9 mouse cellular contexts compared by ENCODE assay signal in genomic region chr15:98692171-98692715, GRCm38 (mm10). TPM values are rescaled to one million over a fixed set of nuclear protein-coding genes. Genes with fewer than 3 reads are reported as not detected.
A peak's percentile ranks its signal among the peaks of the same experiment; 100 is the strongest.
DNase-seq lines count a peak whose midpoint lies in the region; ATAC-seq and TF ChIP-seq lines count a peak whose summit lies in the region.
"Had no signal": no experiment of that assay in that cellular context is flagged by ENCODE, and none has a peak within 500 bp of the region (broad histone marks: within the 10 kb centered on the region; RNA-seq: fewer than 3 reads in every experiment).

No protein-coding gene starts in this region.

- TF ChIP-seq POLR2A in cortical plate, adult 2 months (IDR thresholded peaks at IDR 0.05; ENCODE audit: extremely low read depth, insufficient read depth, low read length): no peak
- TF ChIP-seq POLR2A in lung, adult 2 months (IDR thresholded peaks at IDR 0.05; ENCODE audit: borderline replicate concordance, extremely low read depth, low read depth, low read length): no peak

- peaks cover 4% of the 10 kb centered on the region for H3K4me1 ChIP-seq in cortical plate, adult 2 months (ENCODE audit: control insufficient read depth, insufficient read depth, low read length)
- peaks cover 28% of the 10 kb centered on the region for H3K4me1 ChIP-seq in heart, embryonic 15.5 days (replicated peaks)
- H3K4me1 ChIP-seq in lung, adult 2 months (ENCODE audit: control insufficient read depth, insufficient read depth, low read length): peaks cover 4% of the 10 kb centered on the region; the same call in 1 of the 2 replicates

- no peaks in the 10 kb centered on the region for H3K27me3 ChIP-seq in heart, embryonic 15.5 days

- H3K9me3 ChIP-seq in heart, embryonic 15.5 days (replicated peaks): no peaks in the 10 kb centered on the region
- H3K9me3 ChIP-seq: liver, embryonic 13.5 days had no signal

- peak; percentile 77 for ATAC-seq in heart, embryonic 15.5 days (replicated peaks; ENCODE audit: insufficient number of reproducible peaks, insufficient read depth, low FRiP score, low read depth)

- peak overlapping the region; percentile 32 for H3K4me2 ChIP-seq in heart, embryonic 15.5 days
- H3K4me2 ChIP-seq: liver, embryonic 13.5 days had no signal

- DNase-seq in 3T3-L1 (ENCODE audit: low read depth, low spot score): peak; percentile 92
- peak; percentile 31 for DNase-seq in lung, adult 2 months
- no peak for DNase-seq in cerebellum, postnatal 25 days
- no peak for DNase-seq in thymus, postnatal 25 days
- no peak for DNase-seq in spleen, postnatal 36 days (ENCODE audit: low spot score in 2 of 2)
- DNase-seq in layer of hippocampus, adult 18-20 months (ENCODE audit: low spot score in 2 of 2): no peak
- DNase-seq: liver, embryonic 13.5 days had no signal

- H3K36me3 ChIP-seq in heart, embryonic 15.5 days: no peaks in the 10 kb centered on the region
- H3K36me3 ChIP-seq: liver, embryonic 13.5 days had no signal

- no peak for TF ChIP-seq CTCF in cortical plate, adult 2 months (IDR thresholded peaks at IDR 0.05; ENCODE audit: extremely low read depth, insufficient read depth, low read length)
- TF ChIP-seq CTCF in lung, adult 2 months (IDR thresholded peaks at IDR 0.05; ENCODE audit: insufficient read depth, low read length): no peak

- H3K4me3 ChIP-seq in cortical plate, adult 2 months (ENCODE audit: insufficient read depth, low read length): no peak overlapping the region
- H3K4me3 ChIP-seq in heart, embryonic 15.5 days: no peak overlapping the region
- H3K4me3 ChIP-seq in lung, adult 2 months (replicated peaks; ENCODE audit: extremely low read depth, low read depth, low read length): no peak overlapping the region
- H3K4me3 ChIP-seq: liver, embryonic 13.5 days had no signal

- H3K27ac ChIP-seq in cortical plate, adult 2 months (ENCODE audit: insufficient read depth, low read length): peak overlapping the region; percentile 39; the same call in 1 of the 2 replicates
- peak overlapping the region; percentile 83 for H3K27ac ChIP-seq in heart, embryonic 15.5 days
- H3K27ac ChIP-seq: liver, embryonic 13.5 days had no signal

- no peak overlapping the region for H3K9ac ChIP-seq in heart, embryonic 15.5 days
- H3K9ac ChIP-seq: liver, embryonic 13.5 days had no signal

- whole genome bisulfite sequencing in heart, embryonic 15.5 days: 10% methylated on average over 11 of the region's 11 CpGs
- WGBS in lung, adult 2 months: 11% methylated on average over 11 of the region's 11 CpGs

RNA-seq across cellular contexts. Expression of gene Rnd1, which starts 15.0 kb away (rescaled TPM):
- polyA plus RNA-seq in cortical plate, adult 2 months (2012; rRNA removed): 34.5 and 37.4 TPM in 2 replicates
- polyA plus RNA-seq in heart, embryonic 15.5 days (2015; fragmentation: Nextera tagmentation; extraction: Ambion mirVana): 1.1 and 1.2 TPM in 2 replicates
- polyA plus RNA-seq in lung, adult 2 months (2012; rRNA removed): 19.6 and 23.6 TPM in 2 replicates
- 1 to 10 TPM; 6.3 to 8.0 TPM for total RNA-seq in layer of hippocampus, adult 18-20 months (2021)

RNA-seq across cellular contexts. Expression of gene Ccdc65, which starts 15.8 kb away (rescaled TPM):
- 9.3 and 10.6 TPM in 2 replicates for polyA plus RNA-seq in cortical plate, adult 2 months (2012; rRNA removed)
- 0.87 and 1.0 TPM in 2 replicates for polyA plus RNA-seq in heart, embryonic 15.5 days (2015; fragmentation: Nextera tagmentation; extraction: Ambion mirVana)
- 3.1 and 3.6 TPM in 2 replicates for polyA plus RNA-seq in lung, adult 2 months (2012; rRNA removed)
- 1 to 10 TPM; 7.4 to 9.7 TPM for total RNA-seq in layer of hippocampus, adult 18-20 months (2021)
- polyA plus RNA-seq: liver, embryonic 13.5 days had no signal

RNA-seq across cellular contexts. Expression of gene Ddx23, which starts 29.5 kb away (rescaled TPM):
- 53.4 and 60.5 TPM in 2 replicates for polyA plus RNA-seq in cortical plate, adult 2 months (2012; rRNA removed)
- polyA plus RNA-seq in heart, embryonic 15.5 days (2015; fragmentation: Nextera tagmentation; extraction: Ambion mirVana): 16.1 and 17.8 TPM in 2 replicates
- polyA plus RNA-seq in lung, adult 2 months (2012; rRNA removed): 28.4 and 38.9 TPM in 2 replicates
- total RNA-seq in layer of hippocampus, adult 18-20 months (2021): 100 to 1,000 TPM in 1 of 2 experiments, 10 to 100 TPM in 1; 89.8 to 108 TPM

RNA-seq across cellular contexts. Expression of gene Fkbp11, which starts 35.8 kb away (rescaled TPM):
- polyA plus RNA-seq in cortical plate, adult 2 months (2012; rRNA removed): 2.1 TPM in 2 replicates
- polyA plus RNA-seq in heart, embryonic 15.5 days (2015; fragmentation: Nextera tagmentation; extraction: Ambion mirVana): 20.9 and 26.6 TPM in 2 replicates
- 11.1 and 12.5 TPM in 2 replicates for polyA plus RNA-seq in lung, adult 2 months (2012; rRNA removed)
- 1 to 10 TPM in 1 of 2 experiments, under 1 TPM in 1; 0.97 to 1.4 TPM for total RNA-seq in layer of hippocampus, adult 18-20 months (2021)

Comparison
In these comparisons a context has a peak if more than half of its experiments do, and no peak if none do; other contexts are left out.
1. DNase-seq: peak in 3T3-L1 (single experiment) and lung, adult 2 months (single experiment); none in cerebellum, postnatal 25 days (0 of 2), thymus, postnatal 25 days (single experiment), spleen, postnatal 36 days (0 of 2) and layer of hippocampus, adult 18-20 months (0 of 2).